Mouse (Mus musculus) C2C12 (cell line): Measurements from ENCODE around the gene A1cf.

ENCODE experiments used
- CEBPB ChIP-seq: IDR thresholded peaks from one replicate; pipeline ENCODE4 v1.6.1; 2011; ENCODE audit warnings: low read depth, mild to moderate bottlenecking, control low read depth, moderate library complexity
- CTCF ChIP-seq: IDR thresholded peaks from one replicate; pipeline ENCODE4 v1.5.1; 2011; ENCODE audit not compliant: control insufficient read depth, insufficient read depth, insufficient read length
- FOSL1 ChIP-seq: IDR thresholded peaks from one replicate; pipeline ENCODE4 v1.8.0; 2011; ENCODE audit warnings: mild to moderate bottlenecking, low read length; ENCODE audit not compliant: poor library complexity, insufficient read depth, severe bottlenecking
- MAX ChIP-seq: IDR thresholded peaks from one replicate; pipeline ENCODE4 v1.6.1; 2011; ENCODE audit warnings: mild to moderate bottlenecking, control low read depth
- USF1 ChIP-seq: IDR thresholded peaks from one replicate; pipeline ENCODE4 v1.6.1; 2011; ENCODE audit warnings: low read depth, mild to moderate bottlenecking, control low read depth, moderate library complexity

- TF ChIP-seq CTCF (no peak), FOSL1 (no peak), CEBPB (no peak), USF1 (no peak), MAX (no peak)
Measured at GRCm38 (mm10) chr19:31923615-31924352, 55.2 kb downstream of the A1cf start.
